Mouse (Mus musculus): Measurements from ENCODE around the gene Exosc5. TPM values are rescaled to one million over a fixed set of nuclear protein-coding genes. Genes with fewer than 3 reads are reported as not detected.
A peak's percentile ranks its signal among the peaks of the same experiment; 100 is the strongest.

The Exosc5 gene
- polyA plus RNA-seq, 1 experiment from 2014 or later, result 83.0 TPM

DNA sequence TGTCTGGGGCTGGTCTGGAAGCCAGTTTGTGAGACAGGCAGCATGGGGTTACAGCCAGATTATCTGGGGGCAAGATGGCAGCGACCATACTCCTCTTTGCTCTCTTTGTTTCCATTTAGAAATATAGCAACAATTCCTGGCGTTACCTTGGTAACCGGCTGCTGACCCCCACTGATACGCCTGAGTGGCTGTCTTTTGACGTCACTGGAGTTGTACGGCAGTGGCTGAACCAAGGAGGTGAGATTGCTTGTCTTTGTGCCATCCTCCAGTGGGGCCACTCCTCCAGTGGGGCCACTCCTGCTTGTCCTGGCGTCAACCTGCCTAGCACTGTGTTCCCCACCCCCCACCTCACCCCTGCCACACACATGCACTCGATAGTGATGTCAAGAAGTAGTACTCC lies 35.1 kb downstream of the Exosc5 start:
- H3K9ac ChIP-seq (replicated peaks; ENCODE audit: low read depth, low read length), result no peak overlapping the region
- no peaks in the 10 kb centered on the region for H3K36me3 ChIP-seq (ENCODE audit: control insufficient read depth, insufficient read depth, low read length)
- ATAC-seq (ENCODE audit: insufficient number of reproducible peaks, insufficient read depth, low FRiP score, low read depth), result no peak
- H3K9me3 ChIP-seq (ENCODE audit: control insufficient read depth, low read depth, low read length), result no peaks in the 10 kb centered on the region
- no peak overlapping the region for H3K27ac ChIP-seq (ENCODE audit: low read length)
- H3K4me1 ChIP-seq (ENCODE audit: control insufficient read depth, insufficient read depth, low read length), result 0 out of 2 replicates have a peak, but pooled peaks cover 3% of the 10 kb centered on the region
- no peak overlapping the region for H3K4me3 ChIP-seq (ENCODE audit: low read depth, low read length)
- WGBS, result 65% methylated on average over 8 of the region's 8 CpGs
- H3K27me3 ChIP-seq (ENCODE audit: control insufficient read depth, insufficient read depth, low read length), result no peaks in the 10 kb centered on the region
- no peak overlapping the region for H3K4me2 ChIP-seq (replicated peaks; ENCODE audit: low read depth, low read length)

DNA sequence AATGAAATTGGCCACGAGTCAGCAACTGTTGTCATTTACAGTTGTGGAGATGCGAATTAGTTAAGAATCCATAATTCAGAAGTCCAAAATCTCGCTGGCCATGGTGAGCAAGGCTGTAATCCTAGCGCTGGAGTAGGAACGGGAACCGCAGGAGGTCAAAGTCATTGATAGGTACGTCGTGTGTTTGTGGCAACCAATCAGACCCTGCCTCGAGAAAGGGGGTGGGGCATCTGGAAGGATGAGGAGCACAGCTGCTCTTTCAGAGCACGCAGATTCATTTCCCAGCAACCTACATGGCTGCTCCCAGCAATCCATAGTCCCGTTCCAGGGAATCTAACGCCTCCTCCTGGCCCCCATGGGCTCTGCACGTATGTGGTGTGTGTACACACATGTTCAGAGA lies 40.9 kb downstream of the Exosc5 start:
- Histone ChIP-seq H3K9me3 (ENCODE audit: control insufficient read depth, low read depth, low read length) (no peaks in the 10 kb centered on the region), H3K4me2 (replicated peaks; ENCODE audit: low read depth, low read length) (no peak overlapping the region), H3K36me3 (ENCODE audit: control insufficient read depth, insufficient read depth, low read length) (no peaks in the 10 kb centered on the region), H3K27ac (ENCODE audit: low read length) (no peak overlapping the region), H3K4me3 (ENCODE audit: low read depth, low read length) (no peak overlapping the region), H3K9ac (replicated peaks; ENCODE audit: low read depth, low read length) (no peak overlapping the region), H3K4me1 (ENCODE audit: control insufficient read depth, insufficient read depth, low read length) (no peaks in the 10 kb centered on the region), H3K27me3 (ENCODE audit: control insufficient read depth, insufficient read depth, low read length) (no peaks in the 10 kb centered on the region)
- no peak for ATAC-seq (ENCODE audit: insufficient number of reproducible peaks, insufficient read depth, low FRiP score, low read depth)
- WGBS, result 55% methylated on average over 13 of the region's 13 CpGs

DNA sequence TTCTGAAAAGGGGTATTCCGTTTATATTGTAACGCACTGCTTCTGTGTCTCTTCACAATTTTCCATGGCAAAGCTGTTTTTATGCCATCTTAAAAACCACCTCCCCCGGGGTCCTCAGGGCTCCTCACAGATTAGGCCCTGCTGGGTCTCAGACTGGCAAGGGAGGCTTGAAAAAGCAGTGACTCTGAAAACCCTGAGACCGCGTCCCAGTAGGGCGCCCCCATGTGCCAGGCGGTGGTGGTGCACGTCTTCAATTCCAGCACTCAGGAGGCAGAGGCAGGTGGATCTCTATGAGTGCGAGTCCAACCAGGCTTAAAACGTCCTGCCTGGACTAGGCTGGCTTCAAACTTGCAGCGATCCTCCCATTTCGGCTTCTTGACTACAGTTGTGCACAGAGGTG lies 41.8 kb downstream of the Exosc5 start:
- H3K4me3 ChIP-seq (ENCODE audit: low read depth, low read length), result no peak overlapping the region
- H3K27me3 ChIP-seq (ENCODE audit: control insufficient read depth, insufficient read depth, low read length), result no peaks in the 10 kb centered on the region
- no peak for ATAC-seq (ENCODE audit: insufficient number of reproducible peaks, insufficient read depth, low FRiP score, low read depth)
- 0 out of 2 replicates have a peak, but pooled peaks cover under 1% of the 10 kb centered on the region for H3K4me1 ChIP-seq (ENCODE audit: control insufficient read depth, insufficient read depth, low read length)
- H3K9ac ChIP-seq (replicated peaks; ENCODE audit: low read depth, low read length), result no peak overlapping the region
- H3K27ac ChIP-seq (ENCODE audit: low read length), result no peak overlapping the region
- H3K36me3 ChIP-seq (ENCODE audit: control insufficient read depth, insufficient read depth, low read length), result no peaks in the 10 kb centered on the region
- WGBS, result 77% methylated on average over 12 of the region's 12 CpGs
- H3K9me3 ChIP-seq (ENCODE audit: control insufficient read depth, low read depth, low read length), result no peaks in the 10 kb centered on the region
- H3K4me2 ChIP-seq (replicated peaks; ENCODE audit: low read depth, low read length), result no peak overlapping the region

DNA sequence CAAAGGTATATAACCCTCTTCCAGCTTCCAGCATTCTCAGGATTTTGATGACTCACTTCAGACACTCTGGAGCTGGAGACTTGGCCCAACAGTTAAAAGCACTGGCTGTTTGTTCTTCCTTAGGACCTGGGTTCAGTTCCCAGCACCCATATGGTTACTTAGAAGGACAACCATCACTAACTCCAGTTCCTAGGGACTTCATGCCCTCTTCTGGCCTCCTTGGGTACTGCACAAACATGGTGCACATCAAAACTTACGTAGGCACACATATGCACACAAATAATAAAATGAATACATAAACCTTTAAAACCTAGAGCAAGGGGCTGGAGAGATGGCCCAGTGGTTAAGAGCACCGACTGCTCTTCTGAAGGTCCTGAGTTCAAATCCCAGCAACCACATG lies 43.4 kb downstream of the Exosc5 start:
- Histone ChIP-seq H3K36me3 (ENCODE audit: control insufficient read depth, insufficient read depth, low read length) (no peaks in the 10 kb centered on the region), H3K4me2 (replicated peaks; ENCODE audit: low read depth, low read length) (no peak overlapping the region), H3K27me3 (ENCODE audit: control insufficient read depth, insufficient read depth, low read length) (no peaks in the 10 kb centered on the region), H3K4me3 (ENCODE audit: low read depth, low read length) (no peak overlapping the region), H3K9ac (replicated peaks; ENCODE audit: low read depth, low read length) (no peak overlapping the region), H3K9me3 (ENCODE audit: control insufficient read depth, low read depth, low read length) (no peaks in the 10 kb centered on the region), H3K27ac (ENCODE audit: low read length) (no peak overlapping the region), H3K4me1 (ENCODE audit: control insufficient read depth, insufficient read depth, low read length) (peaks cover 15% of the 10 kb centered on the region; the same call in 1 of the 2 replicates)
- ATAC-seq (ENCODE audit: insufficient number of reproducible peaks, insufficient read depth, low FRiP score, low read depth), result no peak
- 96% methylated on average over 2 of the region's 2 CpGs for WGBS

DNA sequence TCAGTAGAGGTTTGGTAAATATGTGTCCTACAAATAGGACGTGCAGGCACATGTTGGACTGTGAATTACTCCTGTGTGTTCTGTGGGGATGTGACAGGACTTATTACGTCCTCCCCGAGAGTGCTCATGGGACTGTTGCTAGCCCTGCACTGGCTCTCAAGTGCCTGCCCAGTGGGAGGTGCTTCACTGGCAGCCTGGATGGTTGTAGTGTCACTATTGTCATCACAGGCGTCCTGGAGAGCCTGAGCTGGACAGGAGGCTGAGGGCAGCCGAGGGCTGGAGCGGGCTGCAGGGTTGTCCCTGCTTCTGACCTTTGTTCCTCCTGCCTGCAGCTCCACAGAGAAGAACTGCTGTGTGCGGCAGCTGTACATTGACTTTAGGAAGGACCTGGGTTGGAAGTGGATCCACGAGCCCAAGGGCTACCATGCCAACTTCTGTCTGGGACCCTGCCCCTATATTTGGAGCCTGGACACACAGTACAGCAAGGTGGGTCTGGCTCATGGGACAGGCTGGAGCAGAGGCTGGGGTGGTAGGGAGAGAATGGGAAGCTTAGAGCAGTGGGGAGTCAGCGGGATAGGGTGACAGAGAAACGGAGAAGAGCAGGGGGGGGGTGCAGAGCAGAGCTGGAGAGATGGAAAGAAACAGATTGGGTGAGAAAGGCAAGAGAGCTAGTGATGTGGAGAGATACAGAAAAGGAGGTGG lies 45.0 kb downstream of the Exosc5 start:
- Histone ChIP-seq H3K9me3 (ENCODE audit: control insufficient read depth, low read depth, low read length) (no peaks in the 10 kb centered on the region), H3K27ac (ENCODE audit: low read length) (no peak overlapping the region), H3K36me3 (ENCODE audit: control insufficient read depth, insufficient read depth, low read length) (no peaks in the 10 kb centered on the region), H3K9ac (replicated peaks; ENCODE audit: low read depth, low read length) (no peak overlapping the region), H3K4me3 (ENCODE audit: low read depth, low read length) (no peak overlapping the region), H3K4me1 (ENCODE audit: control insufficient read depth, insufficient read depth, low read length) (peaks cover 21% of the 10 kb centered on the region; the same call in 1 of the 2 replicates), H3K27me3 (ENCODE audit: control insufficient read depth, insufficient read depth, low read length) (no peaks in the 10 kb centered on the region), H3K4me2 (replicated peaks; ENCODE audit: low read depth, low read length) (no peak overlapping the region)
- 36% methylated on average over 10 of the region's 10 CpGs for WGBS
- ATAC-seq (ENCODE audit: insufficient number of reproducible peaks, insufficient read depth, low FRiP score, low read depth), result no peak

DNA sequence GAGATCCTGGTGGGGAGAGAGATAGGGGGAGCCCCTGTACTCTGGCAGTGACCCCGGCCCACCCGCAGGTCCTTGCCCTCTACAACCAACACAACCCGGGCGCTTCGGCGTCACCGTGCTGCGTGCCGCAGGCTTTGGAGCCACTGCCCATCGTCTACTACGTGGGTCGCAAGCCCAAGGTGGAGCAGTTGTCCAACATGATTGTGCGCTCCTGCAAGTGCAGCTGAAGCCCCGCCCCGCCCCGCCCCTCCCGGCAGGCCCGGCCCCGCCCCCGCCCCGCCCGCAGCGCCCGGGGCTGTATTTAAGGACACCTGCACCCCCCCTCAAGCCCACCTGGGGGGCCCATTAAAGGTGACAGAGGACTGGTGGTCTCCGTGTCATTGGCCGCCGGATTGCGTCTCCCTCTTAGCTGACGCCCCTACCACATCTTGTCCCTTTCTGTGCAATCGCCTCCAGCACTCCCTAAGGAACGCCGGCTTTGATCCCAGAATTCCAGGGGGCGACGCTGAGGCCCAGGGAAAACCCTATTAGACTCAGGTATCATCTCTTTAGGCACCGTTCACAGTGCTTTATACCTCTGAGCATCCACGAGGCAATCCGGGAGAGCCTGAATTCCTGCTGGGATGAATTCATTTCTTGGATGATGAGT lies 45.9 kb downstream of the Exosc5 start:
- no peaks in the 10 kb centered on the region for H3K9me3 ChIP-seq (ENCODE audit: control insufficient read depth, low read depth, low read length)
- peaks cover 24% of the 10 kb centered on the region; the same call in 1 of the 2 replicates for H3K4me1 ChIP-seq (ENCODE audit: control insufficient read depth, insufficient read depth, low read length)
- no peaks in the 10 kb centered on the region for H3K36me3 ChIP-seq (ENCODE audit: control insufficient read depth, insufficient read depth, low read length)
- H3K4me3 ChIP-seq (ENCODE audit: low read depth, low read length), result no peak overlapping the region
- no peak overlapping the region for H3K27ac ChIP-seq (ENCODE audit: low read length)
- H3K9ac ChIP-seq (replicated peaks; ENCODE audit: low read depth, low read length), result no peak overlapping the region
- WGBS, result 13% methylated on average over 33 of the region's 37 CpGs
- no peaks in the 10 kb centered on the region for H3K27me3 ChIP-seq (ENCODE audit: control insufficient read depth, insufficient read depth, low read length)
- ATAC-seq (ENCODE audit: insufficient number of reproducible peaks, insufficient read depth, low FRiP score, low read depth), result peak; percentile 39; the same call in 1 of the 2 replicates
- peak overlapping the region; percentile 31 for H3K4me2 ChIP-seq (replicated peaks; ENCODE audit: low read depth, low read length)

DNA sequence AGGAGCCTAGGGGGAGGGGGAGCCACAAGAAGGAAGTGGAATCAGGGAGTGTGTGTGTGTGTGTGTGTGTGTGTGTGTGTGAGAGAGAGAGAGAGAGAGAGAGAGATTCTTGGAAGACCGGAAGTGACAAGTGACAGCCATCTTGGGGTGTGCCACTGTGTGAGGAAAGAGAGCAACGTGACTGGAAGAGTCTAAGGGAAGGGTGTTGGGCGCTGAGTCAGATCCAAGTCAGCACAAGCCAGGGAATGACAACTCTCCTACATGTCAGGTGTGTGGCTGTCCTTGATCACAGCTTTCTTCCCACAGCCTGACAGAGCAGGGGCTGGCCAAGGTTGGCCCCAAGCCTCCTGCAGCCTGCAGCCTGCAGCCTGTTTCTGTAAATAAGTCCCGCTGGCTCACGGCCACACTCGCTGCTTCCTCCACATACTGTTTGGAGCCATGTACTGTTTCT lies 46.9 kb downstream of the Exosc5 start:
- WGBS, result 51% methylated on average over 6 of the region's 6 CpGs
- Histone ChIP-seq H3K36me3 (ENCODE audit: control insufficient read depth, insufficient read depth, low read length) (no peaks in the 10 kb centered on the region), H3K4me3 (ENCODE audit: low read depth, low read length) (no peak overlapping the region), H3K4me2 (replicated peaks; ENCODE audit: low read depth, low read length) (no peak overlapping the region), H3K27ac (ENCODE audit: low read length) (peak overlapping the region; percentile 71; the same call in 1 of the 2 replicates), H3K9ac (replicated peaks; ENCODE audit: low read depth, low read length) (no peak overlapping the region), H3K4me1 (ENCODE audit: control insufficient read depth, insufficient read depth, low read length) (peaks cover 34% of the 10 kb centered on the region; the same call in 1 of the 2 replicates), H3K27me3 (ENCODE audit: control insufficient read depth, insufficient read depth, low read length) (no peaks in the 10 kb centered on the region), H3K9me3 (ENCODE audit: control insufficient read depth, low read depth, low read length) (no peaks in the 10 kb centered on the region)
- ATAC-seq (ENCODE audit: insufficient number of reproducible peaks, insufficient read depth, low FRiP score, low read depth), result no peak

DNA sequence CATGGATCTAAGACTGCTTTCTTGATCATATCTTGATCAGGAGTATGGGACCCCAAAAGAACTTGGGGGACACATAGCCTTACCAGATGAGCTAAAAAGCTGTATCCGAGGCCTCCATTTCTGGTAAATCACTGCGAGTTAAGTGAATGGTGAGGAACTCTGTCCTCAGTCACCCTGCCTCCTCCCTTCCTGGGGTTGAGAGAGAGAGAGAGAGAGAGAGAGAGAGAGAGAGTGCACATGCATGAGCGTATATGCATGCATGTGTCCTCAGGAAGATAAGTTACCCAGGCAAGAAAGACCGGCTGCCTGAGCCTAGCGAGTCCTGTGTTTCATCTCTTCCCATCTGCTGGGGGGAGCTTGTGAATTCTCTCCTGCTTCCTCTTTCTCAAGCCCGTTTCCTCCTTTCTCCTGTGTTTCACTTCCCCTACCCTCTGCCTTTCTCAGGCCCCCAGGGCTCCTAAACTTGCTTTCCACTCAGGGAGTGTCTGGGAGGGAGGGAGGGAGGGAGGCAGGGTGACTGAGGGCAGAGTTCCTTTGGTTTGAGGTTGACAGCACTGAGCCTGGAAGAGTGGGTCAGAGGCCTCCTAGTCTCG lies 47.7 kb downstream of the Exosc5 start:
- Histone ChIP-seq H3K4me1 (ENCODE audit: control insufficient read depth, insufficient read depth, low read length) (peaks cover 38% of the 10 kb centered on the region; the same call in 1 of the 2 replicates), H3K36me3 (ENCODE audit: control insufficient read depth, insufficient read depth, low read length) (no peaks in the 10 kb centered on the region), H3K27ac (ENCODE audit: low read length) (peak overlapping the region; percentile 71; the same call in 1 of the 2 replicates), H3K9ac (replicated peaks; ENCODE audit: low read depth, low read length) (no peak overlapping the region), H3K4me3 (ENCODE audit: low read depth, low read length) (no peak overlapping the region), H3K4me2 (replicated peaks; ENCODE audit: low read depth, low read length) (no peak overlapping the region), H3K27me3 (ENCODE audit: control insufficient read depth, insufficient read depth, low read length) (no peaks in the 10 kb centered on the region), H3K9me3 (ENCODE audit: control insufficient read depth, low read depth, low read length) (no peaks in the 10 kb centered on the region)
- 35% methylated on average over 7 of the region's 7 CpGs for WGBS
- ATAC-seq (ENCODE audit: insufficient number of reproducible peaks, insufficient read depth, low FRiP score, low read depth), result no peak
